Mouse (Mus musculus): ENCODE data around the gene Tspyl3.
"Not testable (repeated sequence)": the region's sequence is repeated elsewhere in the genome, so short reads cannot be mapped to it uniquely, and the experiment has no call there.

Tspyl3 gene

DNA sequence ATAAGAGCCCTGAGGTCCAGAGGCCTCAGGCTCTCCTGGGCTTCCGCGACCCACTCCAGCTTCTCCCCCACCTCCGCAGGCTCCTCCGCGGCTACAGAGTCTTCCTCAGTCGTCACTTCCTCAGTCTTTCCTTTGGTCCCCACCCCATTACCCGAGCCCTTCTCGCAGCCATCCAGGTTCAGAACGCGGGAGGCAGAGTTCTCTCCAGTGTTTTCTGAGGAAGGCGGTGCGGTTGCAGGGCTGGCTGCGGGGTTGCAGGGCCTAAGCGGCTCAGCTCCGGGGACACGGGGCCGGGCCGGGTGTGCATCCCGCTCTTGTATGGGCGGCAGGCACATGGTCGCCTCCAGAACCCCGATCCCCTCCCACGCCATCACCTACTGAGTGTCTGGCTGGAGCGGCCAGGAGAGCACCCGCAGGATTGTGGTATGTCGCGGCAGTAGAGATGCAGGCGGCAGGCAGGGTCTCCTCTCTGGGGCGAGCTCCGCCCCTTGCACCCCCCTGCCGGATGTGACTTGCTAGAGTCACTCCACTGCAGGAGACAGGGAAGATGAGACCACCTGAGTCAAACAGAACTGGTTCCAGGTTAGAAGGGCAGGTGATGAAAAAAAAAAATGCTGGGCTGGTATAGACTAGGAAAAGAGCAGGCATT, at the start of gene Tspyl3:
TSS of gene Tspyl3 (minus strand) at position 496 of the 649 bp plus-strand sequence.
- CTCF ChIA-PET, result interaction anchor here (0.7 kb wide), 2 partner anchors 120 to 1874 kb away, joined by 4 to 6 read pairs; partner anchors contain the start of gene Asxl1

DNA sequence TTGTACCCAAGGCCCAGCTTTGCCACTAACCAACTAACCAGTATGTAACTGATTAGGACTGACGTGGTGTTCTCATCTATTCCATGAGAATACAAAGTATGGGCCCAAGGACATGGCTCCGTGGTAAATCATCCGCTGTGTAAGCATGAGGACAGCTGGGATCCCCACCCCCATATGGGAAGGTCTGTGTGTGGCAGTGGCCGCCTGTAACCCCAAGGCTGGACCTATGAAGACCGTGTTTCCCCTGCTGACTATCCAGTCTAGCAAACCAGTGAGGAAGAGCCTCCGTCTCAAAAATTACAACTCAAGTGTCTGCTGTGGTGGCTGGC, 49.6 kb upstream of the Tspyl3 start:
- CTCF ChIA-PET, result no interaction called here

DNA sequence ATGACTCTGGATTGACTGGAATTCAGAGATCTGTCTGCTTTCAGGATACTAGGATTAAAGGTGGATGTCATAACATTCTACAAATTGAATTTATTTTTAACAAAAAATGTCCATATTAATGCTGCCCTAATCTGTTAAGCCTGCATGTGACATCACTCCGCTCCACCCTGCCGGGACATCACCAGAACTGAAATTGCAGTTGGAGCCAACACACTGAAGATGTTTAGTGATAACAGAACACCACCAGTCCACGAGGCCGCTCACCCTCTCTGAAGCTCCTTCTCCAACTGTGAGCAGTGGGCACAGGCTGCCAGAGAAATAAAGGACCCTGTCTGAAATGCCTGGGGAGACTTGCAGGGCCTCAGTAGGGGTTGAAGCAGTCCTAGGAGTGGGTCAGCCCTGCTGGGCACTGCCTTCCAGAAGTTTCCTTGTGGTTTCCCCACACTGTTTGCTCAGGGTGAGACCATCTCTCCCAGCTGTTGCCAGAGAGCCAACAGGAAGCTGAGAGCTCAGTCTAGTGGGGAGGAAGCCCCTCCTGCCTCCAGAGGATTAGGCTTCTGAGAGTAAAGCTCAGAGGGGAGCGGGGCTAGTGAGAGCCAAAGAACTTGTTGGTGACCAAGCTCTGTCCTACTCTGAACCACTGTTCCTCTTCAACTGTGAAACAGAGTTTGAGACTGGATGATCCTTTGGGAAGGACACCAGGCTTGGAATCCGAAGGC, 49.1 kb upstream of the Tspyl3 start:
- CTCF ChIA-PET, result not testable (repeated sequence)

DNA sequence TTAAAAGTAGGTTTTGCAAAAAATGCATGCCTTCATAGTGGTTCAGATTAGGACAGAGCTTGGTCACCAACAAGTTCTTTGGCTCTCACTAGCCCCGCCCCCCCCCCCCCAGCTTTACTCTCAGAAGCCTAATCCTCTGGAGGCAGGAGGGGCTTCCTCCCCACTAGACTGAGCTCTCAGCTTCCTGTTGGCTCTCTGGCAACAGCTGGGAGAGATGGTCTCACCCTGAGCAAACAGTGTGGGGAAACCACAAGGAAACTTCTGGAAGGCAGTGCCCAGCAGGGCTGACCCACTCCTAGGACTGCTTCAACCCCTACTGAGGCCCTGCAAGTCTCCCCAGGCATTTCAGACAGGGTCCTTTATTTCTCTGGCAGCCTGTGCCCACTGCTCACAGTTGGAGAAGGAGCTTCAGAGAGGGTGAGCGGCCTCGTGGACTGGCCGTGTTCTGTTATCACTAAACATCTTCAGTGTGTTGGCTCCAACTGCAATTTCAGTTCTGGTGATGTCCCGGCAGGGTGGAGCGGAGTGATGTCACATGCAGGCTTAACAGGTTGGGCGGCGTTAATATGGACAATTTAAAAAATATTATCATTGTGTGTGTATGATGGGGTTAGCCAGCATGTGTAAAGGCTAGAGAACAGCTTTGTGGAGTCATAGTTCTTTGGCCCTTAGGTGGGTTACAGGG, 45.1 kb upstream of the Tspyl3 start:
- CTCF ChIA-PET, result not testable (repeated sequence)

DNA sequence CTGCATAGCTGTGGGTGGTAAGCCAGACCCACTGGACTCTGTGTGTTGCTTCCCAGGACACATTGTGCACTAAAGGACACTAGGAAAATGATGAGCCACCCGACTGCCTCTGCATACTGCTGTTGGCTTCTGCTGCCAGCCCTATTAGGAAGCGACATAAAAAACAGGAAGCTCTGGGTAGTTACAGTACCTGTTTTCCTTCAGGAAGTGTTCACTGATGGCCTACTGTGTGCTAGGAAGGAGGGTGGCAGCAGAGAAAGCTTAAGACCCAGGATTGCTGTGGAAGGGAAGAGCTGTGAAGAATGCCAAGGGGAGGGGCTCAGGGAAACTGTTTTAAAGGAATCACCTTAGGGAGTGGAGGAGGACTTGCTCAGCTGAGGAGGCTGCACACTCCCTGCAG, 42.1 kb upstream of the Tspyl3 start:
- CTCF ChIA-PET, result no interaction called here

DNA sequence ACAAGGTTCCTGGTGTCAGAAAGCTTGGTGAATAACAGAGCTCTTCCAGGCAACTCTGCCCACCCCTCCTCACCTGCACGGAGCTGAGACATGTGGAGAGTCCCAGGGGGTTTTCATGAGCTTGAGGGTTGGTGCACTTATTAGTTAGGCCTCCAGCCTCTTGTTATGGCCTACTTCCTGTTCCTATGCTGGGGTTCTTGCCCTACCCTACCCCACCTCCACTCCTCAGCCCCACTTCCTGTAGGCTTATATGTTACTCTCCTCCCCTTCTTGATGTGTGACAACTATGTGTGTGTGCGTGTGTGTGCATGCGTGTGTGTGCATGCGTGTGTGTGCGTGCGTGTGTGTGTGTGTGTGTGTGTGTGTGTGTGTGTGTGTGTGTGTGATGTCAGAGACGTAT, 37.8 kb upstream of the Tspyl3 start:
- CTCF ChIA-PET, result interaction anchor here (0.5 kb wide), 1 partner anchor 18 kb away, joined by 3 read pairs; no protein-coding TSS in a partner anchor

DNA sequence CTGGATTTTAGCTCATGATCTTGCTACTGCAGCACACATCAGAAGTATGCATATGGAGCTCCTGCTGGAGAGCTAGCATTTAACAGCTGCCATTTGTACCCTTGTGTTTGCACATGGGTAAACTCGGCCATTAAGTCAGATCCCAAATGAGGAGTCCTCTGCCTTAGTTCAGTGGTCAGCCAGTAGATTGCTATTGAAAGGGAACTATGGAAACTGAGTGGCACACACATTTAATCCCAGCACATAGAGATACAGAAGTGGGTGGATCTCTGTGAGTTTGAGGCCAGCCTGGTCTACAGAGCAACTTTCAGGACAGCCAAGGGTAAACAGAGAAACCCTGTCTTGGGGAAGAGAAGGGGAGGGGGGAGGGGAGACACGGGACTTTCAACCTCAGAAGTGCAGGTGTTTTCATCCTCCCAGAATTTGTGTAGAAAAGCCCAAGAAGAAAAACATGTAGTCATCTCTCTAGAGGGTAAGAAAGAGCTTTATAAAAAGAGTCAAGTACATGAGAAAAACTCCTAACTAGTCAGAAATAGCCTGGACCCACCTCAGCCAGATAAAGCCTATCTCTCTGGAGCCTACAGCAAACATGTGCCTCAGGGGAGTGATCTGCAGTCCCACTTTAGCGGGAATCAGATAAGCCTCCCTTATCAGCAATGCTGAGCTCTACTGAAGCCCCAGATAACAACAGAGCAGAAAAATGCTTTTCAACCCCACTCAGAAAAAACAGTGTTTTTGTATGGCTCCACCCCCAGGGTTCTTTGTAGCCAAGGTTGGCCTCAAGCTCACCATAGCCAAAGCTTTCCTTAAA, 34.8 kb upstream of the Tspyl3 start:
- CTCF ChIA-PET, result no interaction called here

DNA sequence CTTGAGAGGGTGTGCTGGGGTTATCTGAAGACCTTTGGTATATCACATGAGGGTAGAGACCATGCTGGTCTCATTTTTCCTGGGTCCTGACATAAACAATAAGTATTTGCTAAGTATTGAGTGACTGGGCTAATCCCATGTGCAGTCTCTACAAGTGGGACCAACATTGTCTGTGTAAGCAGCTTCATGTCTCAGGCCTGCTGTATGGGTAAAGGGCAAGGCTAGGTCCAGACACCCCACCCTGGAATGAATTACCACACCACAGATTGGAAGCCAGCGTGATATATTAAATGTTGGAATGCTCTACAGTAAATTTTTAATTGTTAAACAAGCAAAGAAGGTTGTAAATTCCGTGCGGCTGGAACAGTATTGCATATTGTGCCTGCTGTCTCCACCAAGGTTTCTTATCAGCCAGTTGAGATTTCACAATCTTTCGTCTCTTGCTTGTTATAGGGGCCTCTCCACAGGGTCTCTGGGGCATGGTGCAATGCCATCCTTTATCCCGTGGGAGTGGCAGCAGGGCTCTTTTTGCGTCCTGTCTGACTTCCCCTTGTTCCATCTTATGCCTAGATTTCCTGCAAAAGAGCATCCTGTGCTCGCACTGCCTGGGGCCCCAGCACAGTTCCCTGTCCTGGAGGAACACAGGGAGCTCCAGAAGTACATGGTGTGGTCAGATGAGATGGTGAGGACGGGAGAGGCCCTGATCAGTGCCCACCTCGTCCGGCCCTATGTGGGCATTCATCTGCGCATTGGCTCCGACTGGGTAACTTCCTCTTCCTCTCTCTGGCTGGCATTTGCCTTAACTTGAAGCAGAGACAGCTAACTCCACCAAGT, 34.0 kb upstream of the Tspyl3 start:
- CTCF ChIA-PET, result no interaction called here

DNA sequence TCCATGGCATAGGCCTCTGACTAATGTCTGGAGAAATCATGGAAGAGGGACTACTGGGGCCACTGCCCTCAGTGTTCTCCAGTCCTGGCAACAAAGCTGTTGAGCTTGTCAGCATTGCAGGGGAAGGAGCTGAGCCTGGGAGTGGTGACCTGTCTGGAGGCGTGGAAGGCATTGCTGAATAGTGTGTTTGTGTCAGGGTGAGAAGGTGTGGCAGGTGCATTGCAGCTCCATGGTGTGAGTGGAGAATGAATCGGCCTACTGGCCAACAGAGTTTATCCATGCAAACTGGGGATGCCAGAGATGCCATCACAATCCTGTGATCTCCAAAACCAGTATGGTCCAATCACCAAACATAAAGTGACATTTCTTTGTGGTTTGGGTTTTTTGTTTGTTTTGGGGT, 31.4 kb upstream of the Tspyl3 start:
- CTCF ChIA-PET, result no interaction called here

DNA sequence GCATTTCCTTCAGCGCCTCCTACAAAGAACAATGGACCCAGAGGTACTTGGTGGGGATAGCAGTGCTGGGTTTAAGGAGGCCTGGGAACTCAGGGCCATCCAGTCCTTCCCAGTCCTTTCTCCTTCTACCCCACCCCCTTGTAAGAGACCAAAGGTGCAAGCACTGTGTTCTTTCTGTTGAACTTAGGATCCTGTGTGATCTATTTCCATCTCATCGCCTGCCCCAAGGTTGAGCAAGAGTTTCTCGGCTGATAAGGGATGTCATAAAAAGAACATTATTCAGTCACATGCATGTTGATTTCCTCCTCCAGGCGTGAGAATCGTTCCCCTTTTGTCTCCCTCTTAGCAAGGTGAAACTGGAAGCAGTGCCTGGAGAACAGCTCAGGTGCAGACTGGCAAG, 24.5 kb upstream of the Tspyl3 start:
- CTCF ChIA-PET, result no interaction called here

DNA sequence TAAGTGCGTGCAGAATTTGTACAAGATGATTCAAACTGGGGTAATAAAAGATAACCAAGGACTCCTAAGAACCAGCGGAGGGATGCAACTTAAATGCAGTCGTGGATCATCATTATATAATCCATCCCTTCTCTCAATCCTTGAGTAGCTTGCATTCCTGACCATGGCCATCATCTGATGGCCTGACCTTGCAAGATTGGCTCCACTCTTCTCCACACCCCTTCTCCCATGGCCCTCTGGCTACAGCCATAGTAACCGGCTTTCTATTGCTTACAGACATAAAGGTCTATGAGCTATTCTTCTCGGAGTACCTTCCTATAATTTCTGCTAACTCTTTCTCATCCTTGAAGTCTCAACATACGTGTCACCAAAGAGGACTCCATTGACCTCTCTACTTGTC, 16.9 kb upstream of the Tspyl3 start:
- CTCF ChIA-PET, result interaction anchor here (0.5 kb wide), 1 partner anchor 380 kb away, joined by 3 read pairs; no protein-coding TSS in a partner anchor

DNA sequence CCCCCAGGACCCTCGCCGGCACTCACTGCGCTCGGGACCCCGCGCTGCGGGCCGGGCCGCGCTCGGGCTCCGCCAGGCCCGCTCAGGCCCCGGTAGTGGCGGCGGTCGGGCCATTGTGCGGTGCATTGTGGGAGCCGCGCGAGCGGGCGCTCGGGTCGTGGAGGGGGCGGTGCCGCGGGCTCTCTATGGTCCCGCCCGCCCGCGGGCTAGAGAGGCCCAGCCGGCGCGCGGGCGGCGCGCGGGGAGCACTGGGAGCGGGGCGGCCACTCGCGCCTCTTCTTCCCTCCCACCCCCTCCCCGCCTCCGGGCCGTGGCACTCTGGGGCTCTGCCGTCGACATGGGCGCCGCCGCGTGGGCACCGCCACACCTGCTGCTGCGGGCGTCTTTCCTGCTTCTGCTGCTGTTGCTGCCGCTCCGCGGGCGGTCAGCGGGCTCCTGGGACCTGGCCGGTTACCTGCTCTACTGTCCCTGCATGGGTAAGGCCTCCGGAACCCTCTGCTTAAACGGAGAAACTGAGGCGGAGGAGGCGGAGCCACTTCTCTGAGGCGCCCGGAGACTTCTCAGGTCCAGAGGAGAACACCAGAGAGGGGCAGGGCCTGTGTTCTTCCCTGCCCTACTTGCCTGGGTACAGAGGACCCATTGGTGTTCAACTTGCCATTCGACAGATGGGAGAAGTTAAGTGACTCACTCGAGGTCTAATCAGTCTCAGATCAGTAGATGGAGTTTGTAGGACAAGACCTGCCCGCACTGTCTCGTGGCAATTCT, 16.2 kb upstream of the Tspyl3 start, which contains the start of the genes Plagl2 and Pofut1:
TSS of gene Plagl2 (minus strand) at position 177 of the 765 bp plus-strand sequence.
TSS of gene Pofut1 (plus strand) at position 284 of the 765 bp plus-strand sequence.
- CTCF ChIA-PET, result no interaction called here

DNA sequence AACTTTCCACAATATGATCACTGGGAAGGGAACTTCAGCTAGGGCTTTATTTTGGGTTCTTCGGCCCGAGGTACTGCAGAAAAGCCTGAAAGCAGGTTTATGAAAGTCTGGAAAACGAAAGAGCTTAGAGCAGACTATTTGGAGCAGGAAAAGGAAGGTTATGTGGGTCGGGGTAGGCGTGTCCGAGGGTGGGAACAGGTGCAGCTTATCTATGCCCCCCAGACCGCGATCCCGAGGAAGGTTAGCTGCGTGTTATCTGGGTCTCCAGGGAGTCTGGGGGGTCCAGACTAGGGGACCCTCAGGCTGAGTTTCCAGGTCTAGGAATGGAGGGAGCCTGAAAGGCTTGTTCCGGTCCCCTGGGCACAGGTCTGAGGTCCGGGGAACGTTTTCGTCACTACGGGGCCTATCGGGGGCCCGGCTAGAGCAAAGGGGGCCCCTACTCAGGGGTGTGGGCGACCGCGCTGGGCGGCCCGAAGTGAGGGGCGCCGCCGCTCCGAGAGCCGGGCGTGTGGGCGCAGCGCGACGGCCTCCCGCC, 15.5 kb upstream of the Tspyl3 start:
- CTCF ChIA-PET, result interaction anchor here (0.6 kb wide), 1 partner anchor 11 kb away, joined by 4 read pairs; no protein-coding TSS in a partner anchor

DNA sequence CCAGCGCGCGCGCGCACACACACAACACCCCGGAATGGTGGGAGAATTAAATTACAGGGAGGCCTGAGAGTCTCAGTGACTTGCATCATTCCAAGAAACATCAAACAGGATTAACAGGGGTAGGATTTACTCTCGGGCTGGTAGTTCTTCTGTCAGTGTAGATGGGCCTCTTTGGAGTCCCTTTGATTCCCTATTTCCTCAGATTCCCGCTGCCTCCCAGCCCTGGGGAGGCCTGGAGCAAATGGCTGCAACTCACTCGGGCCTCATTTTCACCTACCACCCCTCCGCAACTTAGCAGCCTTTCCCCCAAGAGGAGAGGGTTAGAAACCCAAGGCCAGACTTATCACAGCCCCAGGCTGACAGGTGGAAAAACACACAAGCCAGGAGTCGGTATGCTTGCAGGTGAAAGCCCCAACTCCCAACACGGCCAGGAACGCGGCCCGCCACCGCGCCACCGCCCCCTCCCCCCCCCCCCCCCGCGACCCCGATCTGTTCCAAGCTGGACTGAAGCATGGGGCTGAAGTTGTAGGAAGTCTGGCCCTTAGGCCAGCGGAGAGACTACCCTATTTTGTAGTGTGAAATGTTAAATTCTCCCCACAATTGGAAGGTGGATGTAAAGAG, 14.7 kb upstream of the Tspyl3 start:
- CTCF ChIA-PET, result no interaction called here

DNA sequence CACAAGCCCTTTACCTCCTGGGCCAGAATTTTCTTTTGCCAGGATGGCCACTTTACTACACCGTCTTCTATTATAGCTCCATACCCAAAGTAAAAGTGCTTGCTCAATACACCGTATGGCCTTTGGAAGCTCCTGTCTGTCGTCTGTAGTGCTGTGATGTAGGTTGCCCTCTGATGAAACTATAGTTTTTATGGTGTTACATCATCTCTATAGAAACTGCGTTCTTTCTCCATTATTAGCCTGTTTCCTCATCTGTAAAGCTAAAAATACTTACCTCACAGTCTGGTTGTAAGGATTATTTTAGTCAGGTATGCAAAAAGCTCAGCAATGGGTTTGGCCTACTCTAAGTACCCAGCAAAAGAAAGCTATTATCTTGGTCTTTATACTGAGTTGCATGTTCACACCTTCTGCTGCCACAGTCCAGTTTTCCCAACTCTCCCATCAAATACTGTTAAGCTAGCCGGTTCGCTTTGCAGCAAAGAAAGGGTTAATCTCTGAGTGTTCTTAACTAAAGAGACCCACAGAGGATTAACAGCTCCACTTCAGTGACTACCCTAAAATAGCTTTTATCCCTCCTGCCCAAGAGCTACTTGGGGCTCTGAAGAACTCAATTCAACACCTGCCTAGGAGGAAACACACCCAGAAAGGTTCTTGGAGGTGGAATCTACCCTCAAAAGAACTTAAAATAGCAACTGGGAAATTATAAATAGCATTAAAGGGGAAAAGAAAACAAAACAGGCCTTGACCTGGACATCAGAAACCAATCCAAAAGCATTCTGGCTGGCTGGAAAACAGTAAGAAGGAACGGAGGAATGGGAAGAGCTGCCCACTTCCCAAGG, 14.0 kb upstream of the Tspyl3 start:
- CTCF ChIA-PET, result no interaction called here

DNA sequence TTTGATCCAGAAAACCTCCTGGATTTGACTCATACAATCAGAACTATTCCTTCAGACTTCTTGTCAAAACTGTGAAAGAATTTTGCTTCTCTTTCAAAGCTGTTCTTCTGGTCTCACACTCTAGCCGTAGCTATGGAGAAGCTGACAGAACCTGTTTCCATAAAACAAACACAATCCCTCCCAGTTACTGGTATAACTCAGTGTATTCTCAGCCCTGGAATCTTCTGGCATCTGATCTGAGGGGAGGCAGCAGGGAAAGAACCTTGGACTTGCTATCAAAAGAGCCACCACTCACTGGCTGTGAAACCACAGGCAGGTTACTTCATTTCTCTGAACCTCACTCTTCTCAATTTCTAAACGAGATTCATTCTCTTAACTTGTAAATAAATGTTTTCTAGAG, 13.2 kb upstream of the Tspyl3 start:
- CTCF ChIA-PET, result no interaction called here

DNA sequence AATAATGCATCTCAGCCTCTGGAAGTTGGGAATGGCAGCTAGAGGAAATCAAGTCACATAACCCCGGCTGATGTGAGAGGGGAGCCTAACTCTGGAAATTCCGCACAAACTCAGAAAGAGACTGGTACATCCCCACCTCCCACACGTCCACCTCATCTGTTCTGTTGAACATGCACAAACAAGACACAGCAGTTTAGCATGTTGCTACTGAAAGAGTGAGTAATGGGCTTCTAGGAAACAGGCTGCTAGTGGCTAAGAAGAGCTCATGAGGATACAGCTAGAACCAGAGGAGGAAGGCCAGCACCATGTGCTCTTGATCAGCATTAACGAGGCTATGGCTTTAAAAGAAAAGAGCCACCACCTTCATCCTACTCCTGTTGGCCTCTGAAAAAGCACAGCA, 12.7 kb upstream of the Tspyl3 start:
- CTCF ChIA-PET, result no interaction called here

DNA sequence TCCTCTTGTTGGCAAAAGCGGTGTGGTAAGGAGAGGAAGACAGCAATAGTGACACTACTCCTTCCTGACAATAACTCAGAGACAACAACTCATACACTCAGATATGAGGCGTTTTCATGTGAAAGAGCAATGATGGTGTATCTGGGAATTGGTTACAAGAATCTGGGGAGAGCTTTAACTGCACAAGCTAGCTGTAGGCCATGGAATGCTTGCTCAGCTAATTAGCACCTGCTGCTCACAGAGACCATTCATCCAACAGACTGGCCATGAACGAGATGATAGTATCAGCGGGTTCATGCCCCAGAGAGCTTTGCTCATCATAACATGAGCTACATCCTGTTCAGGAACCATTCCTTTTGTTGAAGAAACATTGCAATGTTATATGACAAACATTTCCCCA, 12.0 kb upstream of the Tspyl3 start:
- CTCF ChIA-PET, result no interaction called here

DNA sequence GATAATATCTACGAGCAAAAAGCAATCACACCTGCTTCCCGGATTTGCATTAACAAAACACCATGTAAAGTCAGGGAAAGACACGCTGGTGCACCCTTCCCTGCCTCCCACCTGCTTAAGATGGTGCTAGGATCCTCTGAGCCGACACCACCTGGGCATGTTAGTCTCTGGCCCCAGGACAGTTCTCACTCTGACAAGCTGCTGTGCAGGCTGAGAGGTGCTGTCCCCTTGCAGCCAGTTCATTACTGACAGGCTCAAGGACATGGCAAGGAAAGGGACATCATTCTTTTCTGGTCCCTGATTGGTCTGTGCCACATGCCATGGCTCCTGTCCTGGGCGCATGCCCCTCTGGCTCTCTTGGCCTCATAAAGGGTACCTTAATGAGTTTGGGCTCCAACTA, 3.3 kb upstream of the Tspyl3 start:
- CTCF ChIA-PET, result no interaction called here

All from spleen, embryonic (tissue).